Mouse (Mus musculus) induced T-regulatory cell, adult 2 months (primary cell): Measurements from ENCODE around the gene Slc9a3.
A peak's percentile ranks its signal among the peaks of the same experiment; 100 is the strongest.

ENCODE experiments used
- DNase-seq: peaks from one replicate; pipeline ENCODE4 v3.0.0-alpha.2; 2012; ENCODE audit warnings: low read depth

Gene Slc9a3

DNA sequence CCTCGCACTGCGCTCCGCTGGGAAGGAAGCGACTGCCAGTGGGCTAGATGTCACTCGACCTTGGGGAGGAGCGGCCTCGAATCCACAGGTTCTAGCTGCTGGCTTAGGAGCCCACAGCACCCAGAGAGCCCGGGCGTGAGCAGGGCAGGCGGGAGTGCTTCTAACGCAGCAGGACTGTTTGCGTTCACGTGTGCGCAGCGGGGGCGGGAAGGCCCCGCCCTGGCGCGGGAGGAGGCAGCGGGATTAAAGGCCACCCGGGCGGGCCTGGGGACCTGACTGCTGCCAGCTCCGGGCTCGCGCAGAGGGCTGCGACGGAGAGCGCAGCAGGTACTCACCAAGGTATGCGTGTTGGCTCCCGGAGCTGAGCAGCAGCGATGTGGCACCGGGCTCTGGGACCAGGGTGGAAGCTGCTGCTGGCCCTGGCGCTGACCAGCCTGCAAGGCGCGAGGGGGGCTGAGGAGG, at the start of gene Slc9a3:
Gene Slc9a3, plus strand, starts transcription at position 317 of the 462 bp plus-strand sequence.
- no peak for DNase-seq

- DNase-seq, result no peak
Measured at GRCm38 (mm10) chr13:74071714-74072113, 49.5 kb upstream of the Slc9a3 start.

DNA sequence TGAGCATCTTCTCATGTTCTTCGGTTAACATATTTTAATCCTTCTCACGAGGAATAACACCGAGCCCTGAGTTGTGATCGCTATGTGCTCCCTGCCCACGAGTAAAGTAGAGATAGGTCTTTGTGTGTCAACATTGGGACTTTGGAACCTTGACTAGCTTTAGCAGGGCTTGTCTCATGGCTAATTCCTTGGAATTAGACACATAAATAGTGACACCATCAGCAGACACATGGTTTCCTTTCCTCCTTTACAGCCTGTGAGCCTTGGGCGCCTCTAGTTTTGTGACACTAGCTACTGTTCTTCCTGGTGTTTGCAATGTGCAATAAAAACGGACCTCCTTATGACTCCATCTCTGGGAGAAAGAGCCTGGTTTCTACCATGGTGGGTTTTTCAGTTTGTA, 47.9 kb upstream of the Slc9a3 start:
- no peak for DNase-seq

- no peak for DNase-seq
Measured at GRCm38 (mm10) chr13:74090265-74090664, 31.0 kb upstream of the Slc9a3 start.

DNA sequence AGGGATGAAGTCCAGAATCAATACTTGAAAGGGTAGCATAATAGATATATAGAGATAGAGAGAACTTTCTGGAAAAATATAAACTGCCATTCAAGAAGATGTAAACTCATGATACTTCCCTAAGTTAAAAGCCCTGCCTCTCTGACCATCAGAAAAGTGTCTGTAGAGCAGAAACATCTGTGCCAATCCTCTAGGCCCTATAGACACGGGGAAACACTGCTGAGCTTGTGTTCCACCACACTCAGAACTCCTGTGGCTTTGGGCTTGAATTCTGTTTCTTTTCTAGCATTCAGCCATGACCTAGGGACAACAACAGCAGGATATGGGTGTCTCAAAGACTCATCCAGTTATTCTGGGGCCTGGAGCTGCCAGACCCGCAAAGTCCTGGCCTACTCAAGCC, 25.3 kb upstream of the Slc9a3 start:
- no peak for DNase-seq

DNA sequence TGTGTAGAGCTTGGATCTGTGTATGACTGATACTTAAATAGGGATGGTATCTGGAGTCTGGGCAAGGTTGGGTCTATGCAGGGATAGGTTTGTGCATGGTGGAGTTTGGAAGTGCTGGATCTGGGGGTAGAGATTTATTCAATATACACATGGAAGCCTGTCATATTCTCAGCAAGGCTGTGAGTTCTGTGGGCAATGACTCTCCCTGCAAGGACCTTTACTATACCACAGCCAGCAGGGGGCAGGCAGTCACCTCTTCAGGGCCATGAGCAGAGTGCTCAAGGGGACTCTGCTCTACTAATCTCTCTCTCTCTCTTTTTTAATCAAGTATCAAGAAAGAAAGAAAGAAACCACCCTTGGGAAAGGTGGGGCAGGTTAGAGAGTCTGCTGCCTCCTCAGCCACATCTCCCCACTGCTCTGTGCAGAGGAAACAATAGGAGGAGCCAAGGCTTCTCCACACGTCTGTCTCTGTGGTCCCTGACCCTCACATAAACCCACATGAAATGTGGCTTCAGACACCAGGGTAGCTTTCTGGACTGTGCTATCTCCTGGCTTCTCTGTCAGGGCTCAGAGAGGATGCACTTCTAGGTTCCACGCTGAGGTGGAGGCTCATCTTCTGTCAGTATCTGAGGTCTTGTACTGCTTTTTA, 24.4 kb upstream of the Slc9a3 start:
- DNase-seq, result peak; percentile 55

DNA sequence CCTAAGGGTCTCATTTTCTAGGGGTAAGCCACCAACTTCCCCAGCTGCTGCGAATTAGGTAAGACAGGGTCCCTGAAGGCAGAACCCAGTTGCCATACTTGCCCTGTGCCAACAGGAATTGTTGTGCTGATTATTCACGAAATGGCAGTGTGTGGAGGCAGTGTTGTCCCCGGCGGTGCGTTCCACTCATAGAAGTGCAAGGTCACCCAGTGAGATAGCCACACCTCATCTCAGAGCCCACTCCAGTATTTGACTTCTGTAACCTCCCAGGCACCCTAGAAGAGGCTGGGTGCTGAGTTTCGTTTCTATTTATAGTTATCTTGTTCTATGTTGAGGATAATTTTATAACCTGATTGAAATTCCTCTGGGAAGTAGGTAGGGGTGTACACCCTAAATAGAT, 22.3 kb upstream of the Slc9a3 start:
- DNase-seq, result no peak

- DNase-seq, result no peak
Measured at GRCm38 (mm10) chr13:74102108-74102830, 19.0 kb upstream of the Slc9a3 start.

DNA sequence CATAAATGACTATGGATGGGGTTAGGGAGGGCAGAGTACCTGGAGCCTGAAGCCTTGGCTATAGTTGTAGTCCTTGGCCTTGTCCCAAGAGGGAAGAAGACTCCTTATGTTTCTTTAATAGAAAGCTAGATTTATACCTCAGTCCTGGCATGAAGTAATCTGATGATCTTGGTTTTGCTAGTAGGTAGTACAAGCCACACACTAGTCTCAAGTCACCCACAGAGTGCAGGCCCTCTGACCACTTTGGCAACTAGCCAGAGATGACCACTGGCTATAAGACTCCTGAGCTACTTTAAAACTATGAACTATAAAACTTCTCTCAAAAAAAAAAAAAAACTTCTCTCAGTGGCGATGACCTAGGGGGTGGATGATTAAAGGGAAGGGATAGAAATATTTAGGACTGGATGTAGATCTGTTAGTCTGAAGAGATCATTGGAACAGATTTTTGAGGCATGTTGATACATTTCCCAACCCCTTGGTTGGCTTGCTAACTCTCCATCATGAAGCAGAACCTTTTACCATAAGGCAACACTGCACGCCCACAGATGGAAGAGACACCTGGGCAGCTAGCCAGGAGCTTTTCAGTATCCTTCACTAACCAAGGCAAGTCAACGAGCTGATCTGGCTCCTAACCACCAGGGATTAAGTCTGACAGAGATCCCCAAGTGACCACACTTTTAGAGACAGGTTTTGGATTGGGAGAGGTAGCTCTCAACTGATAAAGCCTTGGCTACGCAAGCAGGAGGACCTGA, 18.2 kb upstream of the Slc9a3 start:
- no peak for DNase-seq

GRCm38 (mm10) chr13:74104417-74104816, 16.8 kb upstream of the Slc9a3 start:
- DNase-seq, result no peak

GRCm38 (mm10) chr13:74107410-74107809, 13.8 kb upstream of the Slc9a3 start:
- DNase-seq, result no peak

- DNase-seq, result no peak
Measured at GRCm38 (mm10) chr13:74112593-74112992, 8.7 kb upstream of the Slc9a3 start.

GRCm38 (mm10) chr13:74113626-74114191, 7.5 kb upstream of the Slc9a3 start:
- DNase-seq, result no peak

DNA sequence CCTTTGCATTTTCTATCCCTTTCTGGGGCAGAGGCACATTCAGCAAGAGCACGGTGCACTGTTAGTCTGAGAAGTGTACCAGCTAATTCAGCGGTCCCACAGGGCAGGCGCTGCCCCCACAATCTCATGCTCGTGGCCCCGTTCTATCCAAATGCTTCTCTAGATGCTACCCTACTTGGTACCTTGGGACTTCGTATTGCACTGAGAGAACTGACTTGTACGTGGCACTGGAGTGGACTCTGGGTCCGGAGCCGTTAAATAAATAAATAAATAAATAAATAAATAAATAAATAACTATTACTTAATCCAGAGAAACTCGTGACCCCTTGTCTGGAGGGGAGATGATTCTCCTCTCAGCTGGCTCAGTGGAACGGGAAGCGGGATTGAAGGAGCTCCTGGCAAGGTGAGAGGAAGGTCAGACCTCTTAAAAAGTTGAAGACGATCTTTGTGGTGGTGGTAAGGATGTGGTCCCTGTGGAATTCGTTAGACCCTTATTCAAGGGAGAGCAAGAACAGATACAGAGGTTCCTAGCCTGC, 606 bp downstream of the Slc9a3 start:
- DNase-seq, result no peak

- DNase-seq, result no peak
Measured at GRCm38 (mm10) chr13:74122632-74123031, 1.4 kb downstream of the Slc9a3 start.

DNA sequence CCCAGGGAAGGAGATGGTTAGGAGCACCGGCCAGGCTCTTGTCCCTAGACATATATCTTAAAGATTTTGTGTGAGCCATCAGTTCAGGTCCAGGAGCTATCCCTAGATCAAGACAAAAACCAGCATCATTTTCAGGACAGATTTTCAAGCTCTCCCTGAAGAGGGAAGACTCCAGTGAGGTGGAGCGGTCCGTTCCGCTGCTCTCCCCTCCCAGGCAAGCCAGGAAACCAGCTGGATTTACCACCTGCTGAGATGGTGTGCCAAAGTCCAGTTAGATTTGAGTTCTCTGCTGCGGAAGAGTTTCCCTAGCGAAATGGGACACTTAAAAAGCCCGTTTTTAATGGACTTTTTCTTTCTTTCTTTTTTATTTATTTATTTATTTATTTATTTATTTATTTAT, 6.3 kb downstream of the Slc9a3 start:
- no peak for DNase-seq

DNA sequence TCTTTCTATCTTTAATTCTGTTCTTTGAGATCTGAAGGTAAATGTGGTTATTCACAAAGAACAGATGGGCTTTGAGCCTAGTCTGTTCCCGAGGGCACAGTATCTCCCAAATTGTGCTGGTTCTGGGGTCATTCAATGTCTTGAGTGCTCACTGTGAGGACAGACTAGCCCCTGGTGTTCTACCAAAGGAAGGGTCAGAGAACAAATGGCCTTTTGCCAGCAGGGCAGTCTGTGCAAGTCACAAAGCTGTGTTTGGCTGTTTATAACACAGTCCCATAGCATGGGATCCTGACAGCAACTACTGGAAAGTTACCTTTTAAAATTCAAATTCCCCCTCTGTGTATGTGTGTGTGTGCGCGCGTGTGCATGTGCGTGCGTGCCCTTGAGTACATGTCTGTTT, 8.7 kb downstream of the Slc9a3 start:
- DNase-seq, result no peak

- DNase-seq, result no peak
Measured at GRCm38 (mm10) chr13:74138906-74139647, 17.8 kb downstream of the Slc9a3 start.

DNA sequence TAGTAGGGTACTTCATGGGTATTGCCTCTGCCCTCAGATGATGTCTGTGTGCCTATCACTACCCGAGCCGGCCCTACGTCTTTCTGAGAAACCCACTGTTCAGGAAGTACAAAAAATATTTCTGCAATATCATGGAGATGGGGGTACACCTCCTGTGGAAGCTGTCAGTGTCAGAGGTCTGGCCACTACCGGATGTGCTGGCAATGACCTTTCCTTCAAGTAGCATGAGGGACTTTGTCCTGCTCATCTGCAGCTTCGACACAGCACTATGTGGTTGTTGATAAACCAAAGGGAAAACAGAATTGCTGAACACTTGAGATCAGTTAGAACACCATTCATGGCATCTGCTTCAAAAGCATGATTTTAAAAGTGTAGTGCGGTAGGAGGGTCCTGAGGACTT, 19.5 kb downstream of the Slc9a3 start:
- DNase-seq, result no peak

DNA sequence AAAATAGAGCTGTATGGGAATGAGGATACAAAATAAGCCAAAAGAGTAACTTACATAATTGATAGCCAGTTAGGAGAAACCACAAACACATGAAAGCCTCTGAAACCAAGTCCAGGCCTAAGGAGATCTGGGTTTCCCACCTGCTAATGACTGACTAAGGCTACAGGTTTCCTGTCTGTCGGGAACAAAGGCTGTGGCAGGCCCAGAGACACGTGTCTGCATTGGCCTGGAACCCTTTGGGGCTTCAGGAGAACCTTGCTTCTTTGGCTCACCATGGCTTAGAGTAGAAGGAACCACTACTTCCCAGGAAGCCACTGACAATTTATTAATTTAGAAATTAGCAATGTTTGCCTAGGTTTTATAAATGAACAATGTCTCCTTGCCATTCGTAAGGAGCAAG, 22.0 kb downstream of the Slc9a3 start:
- no peak for DNase-seq

DNA sequence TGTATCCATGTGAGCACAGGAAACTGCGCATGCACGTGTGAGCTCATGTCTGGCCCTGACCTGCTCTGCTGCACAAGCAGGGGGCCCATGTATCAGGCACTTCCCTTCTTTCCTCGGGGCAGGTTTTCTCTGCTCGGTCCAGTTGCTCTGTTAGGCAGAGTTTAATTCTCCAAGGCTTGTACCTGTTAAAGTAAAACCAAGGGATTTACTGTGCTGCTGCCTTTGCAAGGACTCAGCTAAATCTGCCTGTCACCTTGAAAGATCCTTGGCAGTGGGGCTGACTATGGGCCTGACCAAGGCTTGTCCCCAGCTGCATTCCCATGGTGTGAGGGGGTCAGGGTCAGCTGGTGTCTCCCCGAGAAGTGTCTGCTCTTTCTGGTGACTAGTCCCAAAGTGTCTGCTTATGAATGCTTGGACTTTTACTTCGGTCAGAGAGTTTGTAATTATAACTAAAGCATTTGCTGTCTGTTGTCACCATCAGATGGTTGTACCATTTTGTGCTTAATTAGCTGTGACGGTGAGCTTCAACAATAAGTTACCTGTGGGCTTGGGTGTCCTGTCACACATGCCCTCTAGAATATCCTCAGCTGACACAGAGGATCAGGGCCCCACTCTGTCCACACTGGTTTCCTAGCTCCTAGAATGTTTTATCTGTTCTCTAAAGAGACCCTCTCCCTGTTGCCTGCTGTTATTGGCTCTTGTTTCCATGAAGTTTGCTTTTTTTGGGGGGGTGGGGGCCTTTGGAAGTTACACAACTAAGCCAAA, 23.0 kb downstream of the Slc9a3 start:
- DNase-seq, result no peak
